Mouse (Mus musculus): ENCODE results near the gene Paqr9. TPM values are rescaled to one million over a fixed set of nuclear protein-coding genes. Genes with fewer than 3 reads are reported as not detected.
"Not testable (repeated sequence)": the region's sequence is repeated elsewhere in the genome, so short reads cannot be mapped to it uniquely, and the experiment has no call there.

Paqr9 gene
- polyA plus RNA-seq (2017; shearing (Covaris generic)) = not detected

GRCm38 (mm10) chr9:95559059-95559935 is at the start of gene Paqr9:
Gene Paqr9, plus strand, starts transcription at chr9:95559657.
- ATAC-seq = no peak

GRCm38 (mm10) chr9:95510693-95511404 is 48.6 kb upstream of the Paqr9 start:
- no peak for ATAC-seq

- ATAC-seq = peak; percentile 88
Measured at GRCm38 (mm10) chr9:95511472-95512330, 47.8 kb upstream of the Paqr9 start, which contains the start of gene U2surp. Gene U2surp, minus strand, starts transcription at chr9:95511996.

- ATAC-seq = no peak
Measured at GRCm38 (mm10) chr9:95512331-95513030, 47.0 kb upstream of the Paqr9 start.

GRCm38 (mm10) chr9:95513776-95514175 is 45.7 kb upstream of the Paqr9 start:
- no peak for ATAC-seq

GRCm38 (mm10) chr9:95514361-95514760 is 45.1 kb upstream of the Paqr9 start:
- ATAC-seq = not testable (repeated sequence)

GRCm38 (mm10) chr9:95520563-95520962 is 38.9 kb upstream of the Paqr9 start:
- ATAC-seq = no peak

GRCm38 (mm10) chr9:95521031-95521430 is 38.4 kb upstream of the Paqr9 start:
- no peak for ATAC-seq

- ATAC-seq = no peak
Measured at GRCm38 (mm10) chr9:95521566-95521965, 37.9 kb upstream of the Paqr9 start.

- ATAC-seq = no peak
Measured at GRCm38 (mm10) chr9:95522561-95522960, 36.9 kb upstream of the Paqr9 start.

GRCm38 (mm10) chr9:95525376-95525775 is 34.1 kb upstream of the Paqr9 start:
- ATAC-seq = no peak

GRCm38 (mm10) chr9:95525961-95526360 is 33.5 kb upstream of the Paqr9 start:
- ATAC-seq = no peak

GRCm38 (mm10) chr9:95527676-95528075 is 31.8 kb upstream of the Paqr9 start:
- no peak for ATAC-seq

- ATAC-seq = no peak
Measured at GRCm38 (mm10) chr9:95531144-95531543, 28.3 kb upstream of the Paqr9 start.

- no peak for ATAC-seq
Measured at GRCm38 (mm10) chr9:95533817-95534216, 25.6 kb upstream of the Paqr9 start.

GRCm38 (mm10) chr9:95539176-95539800 is 20.2 kb upstream of the Paqr9 start:
- no peak for ATAC-seq

- ATAC-seq = no peak
Measured at GRCm38 (mm10) chr9:95540487-95540886, 19.0 kb upstream of the Paqr9 start.

GRCm38 (mm10) chr9:95541208-95541607 is 18.2 kb upstream of the Paqr9 start:
- no peak for ATAC-seq

GRCm38 (mm10) chr9:95541650-95542432 is 17.6 kb upstream of the Paqr9 start:
- no peak for ATAC-seq

GRCm38 (mm10) chr9:95542475-95542874 is 17.0 kb upstream of the Paqr9 start:
- ATAC-seq = no peak

- ATAC-seq = no peak
Measured at GRCm38 (mm10) chr9:95544598-95544997, 14.9 kb upstream of the Paqr9 start.
